Mouse (Mus musculus): ENCODE measurements around the gene Ankrd37. TPM values are rescaled to one million over a fixed set of nuclear protein-coding genes. Genes with fewer than 3 reads are reported as not detected.

Gene Ankrd37
- polyA plus RNA-seq (2014; fragmentation: Nextera tagmentation; extraction: Ambion mirVana) = 13.4 and 15.4 TPM in 2 replicates

GRCm38 (mm10) chr8:46005596-46005995 is at the start of gene Ankrd37:
TSS of gene Ankrd37 (minus strand) at chr8:46005707.
- H3K4me3 ChIP-seq (ENCODE audit: low read depth, low read length) = no peak within 1 kb of the TSS
- no peak within 1 kb of the TSS for H3K9ac ChIP-seq (ENCODE audit: low read length)
- no peaks in the 10 kb centered on the region for H3K36me3 ChIP-seq (ENCODE audit: control insufficient read depth, insufficient read depth, low read length)
- H3K4me2 ChIP-seq (ENCODE audit: low read depth, low read length, severe bottlenecking) = no peak within 1 kb of the TSS
- H3K9me3 ChIP-seq (ENCODE audit: control insufficient read depth, low read length) = no peaks in the 10 kb centered on the region
- H3K4me1 ChIP-seq (replicated peaks; ENCODE audit: control insufficient read depth, insufficient read depth, low read length) = peaks cover under 1% of the 10 kb centered on the region; the same call in 1 of the 2 replicates
- DNase-seq (ENCODE audit: low spot score) (no peak), ATAC-seq (replicated peaks; ENCODE audit: low FRiP score) (no peak)
- WGBS = 82% methylated on average over 4 of the region's 4 CpGs
- no peak within 1 kb of the TSS for H3K27ac ChIP-seq (ENCODE audit: low read depth, low read length)
- no peaks in the 10 kb centered on the region for H3K27me3 ChIP-seq (ENCODE audit: control insufficient read depth, insufficient read depth, low read length)

GRCm38 (mm10) chr8:46040260-46040659 is 34.8 kb upstream of the Ankrd37 start:
- no peaks in the 10 kb centered on the region for H3K36me3 ChIP-seq (ENCODE audit: control insufficient read depth, insufficient read depth, low read length)
- H3K27ac ChIP-seq (ENCODE audit: low read depth, low read length) = no peak overlapping the region
- no peak overlapping the region for H3K4me2 ChIP-seq (ENCODE audit: low read depth, low read length, severe bottlenecking)
- no peaks in the 10 kb centered on the region for H3K9me3 ChIP-seq (ENCODE audit: control insufficient read depth, low read length)
- no peak overlapping the region for H3K4me3 ChIP-seq (ENCODE audit: low read depth, low read length)
- H3K27me3 ChIP-seq (ENCODE audit: control insufficient read depth, insufficient read depth, low read length) = no peaks in the 10 kb centered on the region
- H3K4me1 ChIP-seq (replicated peaks; ENCODE audit: control insufficient read depth, insufficient read depth, low read length) = no peaks in the 10 kb centered on the region
- WGBS = 76% methylated on average over 13 of the region's 13 CpGs
- ATAC-seq (replicated peaks; ENCODE audit: low FRiP score) (no peak), DNase-seq (ENCODE audit: low spot score) (no peak)
- H3K9ac ChIP-seq (ENCODE audit: low read length) = no peak overlapping the region

- H3K4me3 ChIP-seq (ENCODE audit: low read depth, low read length) = no peak overlapping the region
- no peaks in the 10 kb centered on the region for H3K36me3 ChIP-seq (ENCODE audit: control insufficient read depth, insufficient read depth, low read length)
- no peak for DNase-seq (ENCODE audit: low spot score)
- H3K4me2 ChIP-seq (ENCODE audit: low read depth, low read length, severe bottlenecking) = no peak overlapping the region
- H3K9ac ChIP-seq (ENCODE audit: low read length) = no peak overlapping the region
- no peak for ATAC-seq (replicated peaks; ENCODE audit: low FRiP score)
- WGBS = 90% methylated on average over 1 of the region's 1 CpGs
- H3K27ac ChIP-seq (ENCODE audit: low read depth, low read length) = no peak overlapping the region
- H3K4me1 ChIP-seq (replicated peaks; ENCODE audit: control insufficient read depth, insufficient read depth, low read length) = no peaks in the 10 kb centered on the region
- H3K27me3 ChIP-seq (ENCODE audit: control insufficient read depth, insufficient read depth, low read length) = no peaks in the 10 kb centered on the region
- H3K9me3 ChIP-seq (ENCODE audit: control insufficient read depth, low read length) = no peaks in the 10 kb centered on the region
Observed at GRCm38 (mm10) chr8:46039666-46040065, 34.2 kb upstream of the Ankrd37 start.

GRCm38 (mm10) chr8:46036217-46036616 is 30.7 kb upstream of the Ankrd37 start:
- H3K4me1 ChIP-seq (replicated peaks; ENCODE audit: control insufficient read depth, insufficient read depth, low read length) = no peaks in the 10 kb centered on the region
- no peak for ATAC-seq (replicated peaks; ENCODE audit: low FRiP score)
- 79% methylated on average over 11 of the region's 11 CpGs for WGBS

GRCm38 (mm10) chr8:46024392-46024791 is 18.9 kb upstream of the Ankrd37 start:
- Histone ChIP-seq H3K27me3 (ENCODE audit: control insufficient read depth, insufficient read depth, low read length) (no peaks in the 10 kb centered on the region), H3K4me3 (ENCODE audit: low read depth, low read length) (no peak overlapping the region), H3K9ac (ENCODE audit: low read length) (no peak overlapping the region), H3K4me1 (replicated peaks; ENCODE audit: control insufficient read depth, insufficient read depth, low read length) (no peaks in the 10 kb centered on the region), H3K4me2 (ENCODE audit: low read depth, low read length, severe bottlenecking) (no peak overlapping the region), H3K36me3 (ENCODE audit: control insufficient read depth, insufficient read depth, low read length) (no peaks in the 10 kb centered on the region), H3K9me3 (ENCODE audit: control insufficient read depth, low read length) (no peaks in the 10 kb centered on the region), H3K27ac (ENCODE audit: low read depth, low read length) (no peak overlapping the region)
- no peak for ATAC-seq (replicated peaks; ENCODE audit: low FRiP score)
- 71% methylated on average over 4 of the region's 4 CpGs for WGBS
- DNase-seq (ENCODE audit: low spot score) = no peak

More at GRCm38 (mm10) chr8:46036217-46036616, 30.7 kb upstream of the Ankrd37 start:
- DNase-seq (ENCODE audit: low spot score) = no peak
- H3K4me2 ChIP-seq (ENCODE audit: low read depth, low read length, severe bottlenecking) = no peak overlapping the region
- no peak overlapping the region for H3K9ac ChIP-seq (ENCODE audit: low read length)
- no peaks in the 10 kb centered on the region for H3K36me3 ChIP-seq (ENCODE audit: control insufficient read depth, insufficient read depth, low read length)
- no peak overlapping the region for H3K27ac ChIP-seq (ENCODE audit: low read depth, low read length)
- no peaks in the 10 kb centered on the region for H3K27me3 ChIP-seq (ENCODE audit: control insufficient read depth, insufficient read depth, low read length)
- no peak overlapping the region for H3K4me3 ChIP-seq (ENCODE audit: low read depth, low read length)
- H3K9me3 ChIP-seq (ENCODE audit: control insufficient read depth, low read length) = no peaks in the 10 kb centered on the region

GRCm38 (mm10) chr8:46022758-46023157 is 17.3 kb upstream of the Ankrd37 start:
- 90% methylated on average over 9 of the region's 9 CpGs for WGBS
- H3K9me3 ChIP-seq (ENCODE audit: control insufficient read depth, low read length) = no peaks in the 10 kb centered on the region
- no peak overlapping the region for H3K27ac ChIP-seq (ENCODE audit: low read depth, low read length)
- H3K4me3 ChIP-seq (ENCODE audit: low read depth, low read length) = no peak overlapping the region
- H3K4me1 ChIP-seq (replicated peaks; ENCODE audit: control insufficient read depth, insufficient read depth, low read length) = no peaks in the 10 kb centered on the region
- H3K4me2 ChIP-seq (ENCODE audit: low read depth, low read length, severe bottlenecking) = no peak overlapping the region
- no peaks in the 10 kb centered on the region for H3K36me3 ChIP-seq (ENCODE audit: control insufficient read depth, insufficient read depth, low read length)
- no peak for DNase-seq (ENCODE audit: low spot score)
- H3K9ac ChIP-seq (ENCODE audit: low read length) = no peak overlapping the region
- ATAC-seq (replicated peaks; ENCODE audit: low FRiP score) = no peak
- no peaks in the 10 kb centered on the region for H3K27me3 ChIP-seq (ENCODE audit: control insufficient read depth, insufficient read depth, low read length)

GRCm38 (mm10) chr8:46022203-46022602 is 16.7 kb upstream of the Ankrd37 start:
- Histone ChIP-seq H3K4me3 (ENCODE audit: low read depth, low read length) (no peak overlapping the region), H3K9ac (ENCODE audit: low read length) (no peak overlapping the region), H3K27me3 (ENCODE audit: control insufficient read depth, insufficient read depth, low read length) (no peaks in the 10 kb centered on the region), H3K27ac (ENCODE audit: low read depth, low read length) (no peak overlapping the region), H3K36me3 (ENCODE audit: control insufficient read depth, insufficient read depth, low read length) (no peaks in the 10 kb centered on the region), H3K9me3 (ENCODE audit: control insufficient read depth, low read length) (no peaks in the 10 kb centered on the region), H3K4me1 (replicated peaks; ENCODE audit: control insufficient read depth, insufficient read depth, low read length) (no peaks in the 10 kb centered on the region), H3K4me2 (ENCODE audit: low read depth, low read length, severe bottlenecking) (no peak overlapping the region)
- ATAC-seq (replicated peaks; ENCODE audit: low FRiP score) (no peak), DNase-seq (ENCODE audit: low spot score) (no peak)
- WGBS = 87% methylated on average over 9 of the region's 9 CpGs

GRCm38 (mm10) chr8:46010746-46011680 is 5.5 kb upstream of the Ankrd37 start:
- Histone ChIP-seq H3K27ac (ENCODE audit: low read depth, low read length) (no peak overlapping the region), H3K4me2 (ENCODE audit: low read depth, low read length, severe bottlenecking) (peak overlapping the region; percentile 36; the same call in 1 of the 2 replicates), H3K4me1 (replicated peaks; ENCODE audit: control insufficient read depth, insufficient read depth, low read length) (peaks cover 5% of the 10 kb centered on the region; the same call in 1 of the 2 replicates), H3K9ac (ENCODE audit: low read length) (no peak overlapping the region), H3K27me3 (ENCODE audit: control insufficient read depth, insufficient read depth, low read length) (no peaks in the 10 kb centered on the region), H3K9me3 (ENCODE audit: control insufficient read depth, low read length) (no peaks in the 10 kb centered on the region), H3K36me3 (ENCODE audit: control insufficient read depth, insufficient read depth, low read length) (no peaks in the 10 kb centered on the region), H3K4me3 (ENCODE audit: low read depth, low read length) (no peak overlapping the region)
- WGBS = 19% methylated on average over 17 of the region's 17 CpGs
- ATAC-seq (replicated peaks; ENCODE audit: low FRiP score) (0 out of 2 replicates have a peak, but pooled peaks have one; percentile 21), DNase-seq (ENCODE audit: low spot score) (no peak)
